Mouse (Mus musculus) cerebellum, adult 2 months (tissue): Measurements from ENCODE around the gene Nrcam.

Experiments
- CTCF ChIP-seq: fragments of 200-500 bp; IDR thresholded peaks from 2 replicates; pipeline ENCODE4 v1.5.1; 2011; ENCODE audit warnings: low read depth, mild to moderate bottlenecking, control low read depth, low read length, moderate library complexity, borderline replicate concordance; ENCODE audit not compliant: insufficient read depth
- POLR2A ChIP-seq: fragments of 200-500 bp; IDR thresholded peaks from 2 replicates; pipeline ENCODE4 v1.6.1; 2011; ENCODE audit warnings: low read length, control low read depth, borderline replicate concordance; ENCODE audit not compliant: insufficient read depth

GRCm38 (mm10) chr12:44378431-44379161, 49.9 kb downstream of the Nrcam start:
- TF ChIP-seq CTCF (no peak), POLR2A (no peak)
